Mouse (Mus musculus): Measurements from ENCODE around the gene Trpc4ap.

GRCm38 (mm10) chr2:155627030-155627738 is 65.0 kb downstream of the Trpc4ap start:
- TF ChIP-seq CTCF (IDR thresholded peaks at IDR 0.05; ENCODE audit: insufficient read depth, low read length) = peak; percentile 96
- no peak for TF ChIP-seq POLR2A (IDR thresholded peaks at IDR 0.05; ENCODE audit: borderline replicate concordance, extremely low read depth, low read depth, low read length)
